Mouse (Mus musculus) T-helper 2 cell (primary cell): Measurements from ENCODE around the gene Spcs2.

Source experiments
- in situ Hi-C: fragments of 300-600 bp; cut with MboI, MseI; formaldehyde crosslinking; loops from one replicate; pipeline ENCODE4 v1.15.1; 2025; ENCODE audit warnings: high pct_unique_total_duplicates

Gene Spcs2

GRCm38 (mm10) chr7:99864241-99865028, 1.2 kb upstream of the Spcs2 start:
- in situ Hi-C loops = no loop called here

GRCm38 (mm10) chr7:99858813-99859585, 4.3 kb downstream of the Spcs2 start, which contains the start of gene Xrra1:
TSS of gene Xrra1 (plus strand) at chr7:99859116.
- in situ Hi-C loops = loop anchor here (5.0 to 10.0 kb wide), 2 partner anchors 37 to 474 kb away; partner anchors contain the start of gene Gdpd5

DNA sequence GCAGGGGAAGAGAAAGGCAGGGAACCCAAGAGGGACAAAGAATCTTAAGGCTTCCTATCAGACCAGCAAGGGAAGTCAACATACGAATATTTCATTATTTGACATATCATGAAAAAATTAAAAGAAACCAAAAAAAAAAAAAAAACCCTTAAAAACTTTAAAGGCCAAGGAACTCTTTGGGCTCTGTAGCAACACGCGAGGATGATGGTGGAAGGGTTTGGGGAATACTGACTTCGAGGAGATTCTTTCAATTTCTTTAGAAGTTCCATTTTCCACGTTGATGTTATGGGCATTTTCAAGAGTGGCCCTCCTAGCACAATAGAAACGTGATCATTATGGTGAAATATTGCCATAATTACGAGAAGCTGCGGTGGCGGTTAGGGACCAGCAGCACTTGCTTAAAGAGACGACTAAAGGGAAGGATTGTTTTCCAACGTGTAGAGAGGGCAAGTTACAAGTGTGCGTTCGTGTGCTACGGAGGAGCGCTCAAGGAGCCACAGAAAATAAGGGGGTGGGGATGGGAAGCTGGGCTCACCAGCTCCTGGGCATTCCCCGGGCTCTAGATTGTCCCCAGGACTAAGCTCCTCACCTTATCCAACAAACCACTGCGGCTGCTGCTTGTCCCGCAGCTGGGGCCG, 5.0 kb downstream of the Spcs2 start:
- in situ Hi-C loops = loop anchor here (5.0 to 10.0 kb wide), 2 partner anchors 36 to 473 kb away; partner anchors contain the start of gene Gdpd5

DNA sequence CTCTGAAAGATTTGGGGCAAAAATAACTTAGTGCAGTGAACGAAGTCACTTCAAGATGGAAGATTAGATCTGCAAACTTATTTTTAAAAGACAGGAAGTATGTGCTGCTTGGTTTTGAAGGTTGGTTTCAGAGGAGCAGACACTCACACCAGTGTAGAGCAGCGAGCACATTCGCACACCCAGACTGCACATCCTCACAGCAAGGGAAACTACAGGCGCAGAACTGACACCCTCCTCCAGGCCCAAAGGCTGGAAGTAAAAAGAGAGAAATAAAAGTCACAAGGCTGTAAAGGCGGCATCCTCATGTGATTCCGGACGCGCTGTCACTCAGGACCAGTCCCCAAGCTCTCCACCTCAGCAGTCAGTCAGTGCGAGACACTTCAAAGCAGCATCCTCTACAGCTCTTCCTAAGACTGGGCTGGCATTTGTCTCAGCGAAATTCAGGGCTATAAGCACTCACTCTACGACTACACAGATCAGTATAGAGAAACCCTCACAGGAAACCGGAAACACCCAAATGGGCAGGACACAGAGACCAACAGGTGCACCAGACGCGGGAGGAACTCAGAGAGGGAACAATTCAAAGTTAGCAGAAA, 6.9 kb downstream of the Spcs2 start:
- in situ Hi-C loops = loop anchor here (5.0 to 10.0 kb wide), 2 partner anchors 34 to 472 kb away; partner anchors contain the start of gene Gdpd5

DNA sequence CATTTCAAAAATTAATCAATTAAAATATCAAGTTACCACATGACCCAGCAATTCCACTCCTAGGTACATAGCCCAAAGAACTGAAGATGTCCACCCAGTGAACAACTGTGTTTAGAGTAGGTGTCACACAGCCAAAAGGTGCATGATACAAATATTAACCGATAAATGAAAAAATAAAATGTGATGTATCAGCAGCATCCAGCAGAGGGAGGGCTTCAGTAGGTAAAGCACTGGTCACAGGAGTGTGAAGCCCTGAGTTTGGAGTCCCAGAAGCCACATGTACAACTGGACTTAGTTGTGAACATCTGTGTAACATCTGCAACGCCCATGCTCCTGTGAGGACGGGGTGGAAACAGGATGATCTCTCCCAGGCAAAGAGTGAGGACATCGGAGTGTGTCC, 9.0 kb downstream of the Spcs2 start:
- in situ Hi-C loops = loop anchor here (10.0 kb wide), 1 partner anchor 470 kb away; the partner anchor contains the start of gene Gdpd5

- in situ Hi-C loops = loop anchor here (10.0 kb wide), 1 partner anchor 469 kb away; the partner anchor contains the start of gene Gdpd5
Observed at GRCm38 (mm10) chr7:99853350-99853749, 9.9 kb downstream of the Spcs2 start.

- in situ Hi-C loops = loop anchor here (10.0 kb wide), 1 partner anchor 467 kb away; the partner anchor contains the start of gene Gdpd5
Observed at GRCm38 (mm10) chr7:99851618-99852017, 11.6 kb downstream of the Spcs2 start.

GRCm38 (mm10) chr7:99851121-99851520, 12.1 kb downstream of the Spcs2 start:
- in situ Hi-C loops = loop anchor here (10.0 kb wide), 1 partner anchor 466 kb away; the partner anchor contains the start of gene Gdpd5

DNA sequence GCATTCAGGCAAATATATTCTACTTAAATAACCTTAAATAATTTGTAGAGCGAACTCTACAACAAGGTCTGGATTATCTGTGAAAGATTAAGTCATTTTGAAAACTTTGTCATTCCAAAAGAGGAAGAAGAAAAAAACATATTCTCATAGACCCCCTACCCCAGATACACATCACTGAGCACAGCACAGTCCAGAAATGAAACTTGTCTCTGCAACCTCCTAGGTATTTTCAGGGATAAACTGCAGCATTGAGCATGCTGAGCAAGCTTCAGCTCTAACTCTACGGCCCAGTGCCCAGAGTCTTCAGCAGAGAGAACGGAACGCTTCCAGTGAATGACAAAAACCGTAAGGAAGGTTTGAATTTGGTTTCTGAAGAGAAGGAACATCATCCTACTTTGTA, 12.7 kb downstream of the Spcs2 start:
- in situ Hi-C loops = loop anchor here (10.0 kb wide), 1 partner anchor 466 kb away; the partner anchor contains the start of gene Gdpd5

DNA sequence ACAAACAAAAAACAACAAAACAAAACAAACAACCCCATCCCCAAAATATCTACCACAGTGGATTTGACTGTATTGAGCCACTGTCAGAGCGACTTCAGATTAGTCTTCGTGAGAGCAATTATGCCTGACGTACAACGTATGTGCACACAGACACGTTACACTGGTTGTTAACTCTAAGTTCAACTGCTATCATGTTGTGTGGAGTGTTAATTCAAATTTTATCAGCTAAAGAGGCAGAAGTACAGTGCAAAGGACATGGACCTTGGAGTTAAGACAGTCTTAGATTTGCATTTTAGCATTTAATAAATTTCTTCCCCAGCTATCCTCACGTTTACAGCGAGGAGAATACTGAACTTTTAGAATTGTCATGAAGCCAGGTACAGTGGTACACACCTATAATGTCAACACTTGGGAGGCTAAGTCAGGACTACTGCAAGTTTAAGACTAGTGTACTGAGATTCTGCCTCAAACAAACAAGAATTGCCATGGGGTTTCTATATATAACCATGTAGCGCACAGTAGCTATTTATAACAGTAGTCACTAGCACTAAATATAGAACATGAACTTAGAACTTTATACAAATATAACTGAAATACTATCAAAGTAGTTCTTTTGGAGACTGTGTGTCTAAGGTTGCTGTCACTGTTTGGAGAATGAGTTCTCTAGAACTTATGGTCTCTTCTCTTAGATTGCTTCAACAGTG, 17.6 kb downstream of the Spcs2 start:
- in situ Hi-C loops = no loop called here

DNA sequence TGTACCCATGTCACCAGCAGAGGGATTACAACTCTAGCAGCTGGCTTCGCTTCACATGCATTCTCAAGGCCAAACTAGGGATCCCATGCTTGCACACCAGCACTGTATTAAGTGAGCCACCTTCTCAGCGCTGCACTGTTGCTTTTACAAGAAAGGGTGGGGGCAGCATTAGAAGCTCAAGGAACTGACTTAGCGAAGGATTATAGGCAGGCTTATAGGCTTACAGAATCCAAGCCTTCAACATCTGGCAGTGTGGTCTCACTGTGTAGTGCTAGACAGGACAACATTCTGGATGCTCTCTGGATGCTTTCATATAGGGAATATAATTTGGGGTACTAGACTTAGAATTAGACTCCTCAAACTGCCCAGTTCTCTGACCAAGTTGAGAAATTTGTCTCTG, 25.0 kb downstream of the Spcs2 start:
- in situ Hi-C loops = no loop called here

DNA sequence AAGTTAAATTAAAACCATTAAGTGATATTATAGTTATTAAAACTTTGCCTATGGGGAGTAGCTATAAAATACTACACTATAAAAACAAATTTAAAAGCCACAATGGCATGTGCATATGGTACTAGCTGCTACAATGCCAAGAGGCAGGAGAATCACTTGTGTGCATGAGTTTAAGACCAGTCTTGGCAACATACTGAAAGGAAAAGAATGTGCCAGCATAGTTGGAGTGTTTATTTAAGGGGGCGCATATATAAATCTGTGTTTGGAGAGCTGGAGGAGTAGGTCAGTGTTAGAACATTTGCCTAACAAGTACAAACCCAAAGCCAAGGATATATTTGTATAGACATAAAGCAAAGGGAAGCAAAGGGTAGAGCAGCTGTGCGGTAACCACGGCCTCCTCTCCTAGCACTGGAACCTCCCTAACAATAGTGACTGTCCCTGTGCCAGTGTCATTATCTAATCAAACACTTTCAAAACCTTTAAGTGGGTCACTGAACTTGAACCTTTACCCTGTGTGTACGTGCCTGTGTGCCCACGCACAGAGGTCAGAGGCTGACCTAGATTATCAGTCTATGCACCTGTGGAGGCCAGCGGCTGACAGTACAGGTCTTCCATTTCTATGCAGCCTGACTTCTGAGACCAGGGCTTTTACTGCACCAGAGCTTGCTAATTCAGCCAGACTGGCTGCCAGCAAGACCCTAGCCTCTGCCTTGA, 25.7 kb downstream of the Spcs2 start:
- in situ Hi-C loops = no loop called here

GRCm38 (mm10) chr7:99836781-99837180, 26.5 kb downstream of the Spcs2 start:
- in situ Hi-C loops = no loop called here

DNA sequence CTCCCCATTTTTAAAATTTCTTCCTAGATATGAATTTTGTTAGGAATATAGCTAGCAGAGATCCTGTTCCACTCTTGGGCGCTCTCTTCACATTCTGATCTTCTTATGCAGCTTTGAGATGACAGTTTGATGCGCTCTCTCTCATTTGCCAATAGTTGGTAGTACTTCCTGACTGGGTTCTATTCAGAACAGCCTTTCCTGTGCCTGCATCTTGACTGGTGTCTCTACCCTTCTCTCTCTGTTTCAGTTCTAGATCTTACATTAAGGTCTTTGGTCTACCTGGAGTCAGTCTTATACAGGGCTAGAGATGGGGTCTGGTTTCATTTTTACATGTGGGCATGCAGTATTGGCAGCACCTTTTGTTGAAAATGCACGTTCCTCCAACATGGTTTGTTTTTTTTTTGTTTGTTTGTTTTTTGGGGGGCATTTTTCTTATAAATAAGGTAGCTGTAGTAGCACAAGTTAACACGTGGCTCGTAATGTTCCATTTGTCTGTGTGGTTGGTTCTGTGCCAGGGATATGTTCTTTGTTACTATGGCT, 28.9 kb downstream of the Spcs2 start:
- in situ Hi-C loops = no loop called here

- in situ Hi-C loops = no loop called here
Observed at GRCm38 (mm10) chr7:99833846-99834222, 29.4 kb downstream of the Spcs2 start.

- in situ Hi-C loops = no loop called here
Observed at GRCm38 (mm10) chr7:99833115-99833845, 30.0 kb downstream of the Spcs2 start.

DNA sequence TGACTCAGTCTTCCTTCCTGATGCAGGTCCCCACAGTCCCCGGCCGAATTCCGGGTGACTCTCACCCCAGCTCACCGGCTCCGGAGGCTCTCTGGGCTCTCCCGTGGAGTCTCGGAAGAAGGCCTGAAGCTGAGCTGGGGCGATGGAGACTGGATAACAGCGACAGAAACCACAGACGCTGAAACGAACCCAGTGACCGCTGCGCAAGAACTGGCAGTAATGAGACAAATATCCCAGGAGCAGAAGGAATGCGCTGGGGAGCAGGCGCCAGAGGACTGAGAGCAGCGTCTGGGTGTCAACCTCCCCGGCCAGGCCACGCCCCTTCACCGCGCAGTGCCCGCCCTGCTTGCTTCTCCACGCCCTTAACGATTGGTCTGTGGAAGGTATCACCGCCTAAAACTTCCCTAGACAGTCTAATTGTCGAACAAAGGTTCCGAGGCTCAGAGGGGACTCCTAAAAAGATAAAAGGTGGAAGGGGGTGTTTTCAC, 35.1 kb downstream of the Spcs2 start, which contains the start of gene Neu3:
Gene Neu3 (minus strand): TSS at position 335 of the 488 bp plus-strand sequence.
- in situ Hi-C loops = no loop called here

DNA sequence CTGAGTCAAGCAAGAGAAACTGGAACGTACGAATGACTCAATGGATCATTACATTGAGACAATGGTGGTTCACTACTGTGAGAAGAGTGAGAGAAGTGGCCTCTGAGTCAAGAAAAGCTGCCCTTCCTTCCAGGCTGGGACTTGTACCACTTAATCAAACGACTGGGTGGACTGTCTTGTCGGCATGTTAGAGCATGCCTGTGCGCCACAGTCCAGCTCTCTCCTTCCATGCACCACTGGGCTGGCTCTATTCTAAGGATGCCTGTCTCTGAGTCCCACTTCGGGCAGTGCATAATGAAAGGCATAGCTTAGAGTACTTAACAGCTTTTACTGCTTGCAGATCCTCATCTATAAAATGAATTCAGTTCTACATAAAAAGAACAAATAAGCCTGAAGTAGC, 37.2 kb downstream of the Spcs2 start:
- in situ Hi-C loops = no loop called here

DNA sequence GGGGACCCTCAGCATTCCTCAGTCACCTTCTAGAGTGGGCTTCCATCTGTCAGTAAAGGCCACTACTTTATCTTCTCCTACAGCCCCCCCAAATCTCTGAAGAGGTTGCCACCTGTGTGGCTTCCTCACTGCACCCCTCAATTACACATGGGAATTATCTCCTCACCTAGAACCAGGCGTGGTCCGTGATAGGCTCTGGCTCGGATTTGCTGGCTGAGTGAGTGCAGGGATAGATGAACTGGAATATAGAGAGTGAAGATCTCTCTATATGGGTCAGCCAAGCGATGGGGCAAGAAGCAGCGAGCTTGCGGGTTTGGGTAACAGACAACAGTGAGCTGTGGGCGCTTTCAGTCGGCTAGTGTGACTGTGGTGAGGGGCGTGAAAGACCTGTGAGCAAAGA, 37.8 kb downstream of the Spcs2 start:
- in situ Hi-C loops = no loop called here
